Mouse (Mus musculus) G1E (cell line): ENCODE data around the gene Pdia6.

Experiments used
- CTCF ChIP-seq: IDR thresholded peaks from 2 replicates; pipeline ENCODE4 v1.5.1; 2012; ENCODE audit warnings: low read depth, low read length, inconsistent platforms, mixed read lengths
- GATA1 ChIP-seq: IDR thresholded peaks from 2 replicates; pipeline ENCODE4 v1.6.1; 2012; ENCODE audit warnings: borderline replicate concordance, low read length, inconsistent platforms, mixed read lengths
- GATA2 ChIP-seq: IDR thresholded peaks from 2 replicates; pipeline ENCODE4 v1.6.1; 2012; ENCODE audit warnings: low read depth, low read length, inconsistent platforms, borderline replicate concordance
- POLR2AphosphoS5 ChIP-seq: IDR thresholded peaks from 2 replicates; pipeline ENCODE4 v1.6.1; 2012; ENCODE audit warnings: low read depth, low read length, inconsistent platforms; ENCODE audit not compliant: insufficient replicate concordance

- TF ChIP-seq CTCF (no peak), POLR2AphosphoS5 (no peak), GATA1 (no peak), GATA2 (no peak)
Observed at GRCm38 (mm10) chr12:17219107-17219506, 47.2 kb upstream of the Pdia6 start.
